Mouse (Mus musculus) ES-E14 (cell line): ENCODE data around the gene Snrpa. TPM values are rescaled to one million over a fixed set of nuclear protein-coding genes. Genes with fewer than 3 reads are reported as not detected.
A peak's percentile ranks its signal among the peaks of the same experiment; 100 is the strongest.

Source experiments
- DNase-seq: peaks from one replicate; pipeline ENCODE4 v3.0.0-alpha.2; 2013; ENCODE audit warnings: low read depth, low spot score
- H3K27ac ChIP-seq: 2 replicates; pipeline ENCODE4 v1.5.1; 2012; ENCODE audit warnings: low read depth, mild to moderate bottlenecking, low read length, moderate library complexity, mixed read lengths; ENCODE audit not compliant: poor library complexity, insufficient read depth, severe bottlenecking
- H3K36me3 ChIP-seq: 2 replicates; pipeline ENCODE4 v1.6.1; 2012; ENCODE audit warnings: mild to moderate bottlenecking, low read length, moderate library complexity, mixed read lengths; ENCODE audit not compliant: control insufficient read depth, poor library complexity, insufficient read depth, severe bottlenecking
- H3K4me1 ChIP-seq, 2 experiments: fragments of 150-350 bp in 1 of 2; sonication (generic) in 1 of 2; 2 replicates each; pipeline ENCODE4 v1.6.1; 2012; ENCODE audit warnings: low read length in 2 of 2, mild to moderate bottlenecking in 1 of 2, mixed read lengths in 1 of 2; ENCODE audit not compliant: control insufficient read depth in 2 of 2, insufficient read depth in 2 of 2, poor library complexity in 1 of 2
- H3K4me3 ChIP-seq, 2 experiments: fragments of 150-350 bp in 1 of 2; sonication (generic) in 1 of 2; 2 replicates each; pipeline ENCODE4 v1.5.1; 2012; ENCODE audit warnings: low read length in 2 of 2, low read depth in 1 of 2, mild to moderate bottlenecking in 1 of 2, mixed read lengths in 1 of 2; ENCODE audit not compliant: insufficient read depth in 1 of 2, poor library complexity in 1 of 2, severe bottlenecking in 1 of 2
- H3K9ac ChIP-seq: 2 replicates; pipeline ENCODE4 v1.6.1; 2012; ENCODE audit warnings: low read depth, mild to moderate bottlenecking, low read length, mixed read lengths; ENCODE audit not compliant: poor library complexity, insufficient read depth, severe bottlenecking
- H3K9me3 ChIP-seq: fragments of 150-350 bp; sonication (generic); 2 replicates; pipeline ENCODE4 v1.6.1; 2012; ENCODE audit warnings: low read depth, mild to moderate bottlenecking, low read length; ENCODE audit not compliant: control insufficient read depth, insufficient read depth
- CHD2 ChIP-seq: IDR thresholded peaks from 2 replicates; pipeline ENCODE4 v1.6.1; 2014; ENCODE audit warnings: mild to moderate bottlenecking, low read depth, low read length, inconsistent platforms
- HCFC1 ChIP-seq: IDR thresholded peaks from 2 replicates; pipeline ENCODE4 v1.6.1; 2012; ENCODE audit warnings: low read length, inconsistent platforms, borderline replicate concordance; ENCODE audit not compliant: insufficient read depth
- MAFK ChIP-seq: IDR thresholded peaks from 2 replicates; pipeline ENCODE4 v1.6.1; 2014; ENCODE audit warnings: mild to moderate bottlenecking, low read depth, low read length, inconsistent platforms; ENCODE audit not compliant: insufficient read depth
- ZC3H11A ChIP-seq: IDR thresholded peaks from 2 replicates; pipeline ENCODE4 v1.6.1; 2012; ENCODE audit warnings: low read depth, mild to moderate bottlenecking, inconsistent platforms, low read length, borderline replicate concordance
- ZNF384 ChIP-seq: IDR thresholded peaks from 2 replicates; pipeline ENCODE4 v1.6.1; 2012; ENCODE audit warnings: low read depth, low read length, inconsistent platforms
- in situ Hi-C, 2 experiments: fragments of 600-800 bp; cut with MboI; formaldehyde crosslinking; loops; one replicate each; pipeline ENCODE4 v1.15.1; 2025; ENCODE audit warnings: low sequenced_read_pairs in 2 of 2, inconsistent platforms in 1 of 2; ENCODE audit not compliant: unreplicated experiment in 2 of 2
- total RNA-seq: library from RNA; depleted of rRNA; stranded (reverse); fragments of 300-350 nt; gene quantifications from 2 replicates; pipeline ENCODE4 v1.2.3, GENCODE M21; 2012

Snrpa gene
- total RNA-seq, 1 experiment: 129 TPM

DNA sequence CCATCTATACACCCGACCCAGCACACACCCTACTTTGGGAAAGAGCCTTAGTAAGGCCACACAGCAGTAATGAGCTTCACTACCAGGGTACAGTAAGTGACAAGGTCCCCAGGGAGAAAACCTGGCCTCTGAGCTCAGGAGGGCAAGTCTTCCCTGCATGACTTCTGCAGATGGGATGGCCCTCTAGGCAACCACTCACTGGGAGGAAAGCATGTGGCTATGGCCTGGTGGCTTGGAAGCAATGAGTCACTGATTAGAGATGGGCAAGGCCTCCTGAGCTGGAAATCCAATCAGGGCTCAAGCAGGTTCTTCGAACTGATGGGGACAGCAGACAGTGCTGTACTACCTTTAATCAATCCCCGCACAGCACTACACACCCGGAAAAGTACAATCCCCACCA lies 34.3 kb downstream of the Snrpa start:
- in situ Hi-C loops: no loop called here
- Histone ChIP-seq H3K4me1 (peaks cover 0 to 10% of the 10 kb centered on the region in 2 experiments; a peak in 2 of 4 replicates), H3K4me3 (no peak overlapping the region), H3K9ac (no peak overlapping the region; the same call in 1 of the 2 replicates), H3K27ac (no peak overlapping the region), H3K36me3 (peaks cover 24% of the 10 kb centered on the region), H3K9me3 (no peaks in the 10 kb centered on the region)
- DNase-seq: no peak
- TF ChIP-seq ZC3H11A (no peak), CHD2 (no peak), MAFK (no peak), ZNF384 (no peak), HCFC1 (no peak)

DNA sequence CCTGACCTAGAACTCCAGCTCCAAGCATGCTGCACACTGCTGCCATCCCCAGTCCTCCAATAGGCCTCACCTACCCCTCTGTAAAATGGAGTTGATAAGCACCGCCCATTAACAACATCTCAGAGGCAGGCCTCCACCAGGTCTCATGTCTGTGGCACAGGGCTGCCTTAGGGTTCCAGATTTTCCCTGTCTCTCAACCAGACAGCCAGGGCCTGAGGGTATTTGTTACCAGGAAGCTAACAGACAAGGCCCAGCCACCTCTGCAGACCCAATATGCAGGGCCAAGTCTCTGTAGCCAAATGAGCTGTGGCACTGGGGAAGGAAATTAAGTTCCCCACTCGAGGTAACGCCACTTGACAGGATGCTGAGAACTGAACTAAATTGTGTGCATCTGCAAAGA lies 35.1 kb downstream of the Snrpa start:
- H3K4me3 ChIP-seq: no peak overlapping the region
- peaks cover 24% of the 10 kb centered on the region for H3K36me3 ChIP-seq
- no peak for DNase-seq
- H3K9me3 ChIP-seq: no peaks in the 10 kb centered on the region
- H3K27ac ChIP-seq: no peak overlapping the region
- peaks cover 0 to 12% of the 10 kb centered on the region in 2 experiments; a peak in 2 of 4 replicates for H3K4me1 ChIP-seq
- TF ChIP-seq ZC3H11A: no peak
- no peak for TF ChIP-seq HCFC1
- TF ChIP-seq MAFK: no peak
- TF ChIP-seq CHD2: no peak
- no peak for TF ChIP-seq ZNF384
- in situ Hi-C loops: no loop called here
- H3K9ac ChIP-seq: no peak overlapping the region

DNA sequence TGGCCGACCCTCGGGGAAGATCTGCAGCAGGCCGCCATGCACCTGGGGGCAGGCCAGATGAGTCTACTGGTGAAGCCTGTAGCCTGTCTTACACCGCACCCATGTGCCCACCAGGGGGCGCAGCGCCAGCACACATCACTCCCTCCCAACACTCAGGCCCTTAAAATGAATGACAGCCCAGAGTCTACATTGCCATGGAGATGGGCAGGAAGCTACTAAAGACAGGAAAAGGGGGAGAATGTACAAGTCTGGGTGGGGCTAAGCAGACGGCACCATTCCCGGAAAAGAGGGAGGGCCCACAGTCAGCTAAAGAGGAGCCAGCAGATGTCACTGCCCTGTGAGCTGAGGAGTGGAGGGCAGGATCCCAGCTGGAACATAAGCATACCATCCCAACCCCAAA lies 36.2 kb downstream of the Snrpa start:
- Histone ChIP-seq H3K36me3 (peaks cover 24% of the 10 kb centered on the region), H3K4me1 (peaks cover 0 to 9% of the 10 kb centered on the region in 2 experiments; a peak in 2 of 4 replicates), H3K9me3 (no peaks in the 10 kb centered on the region), H3K4me3 (no peak overlapping the region), H3K27ac (no peak overlapping the region), H3K9ac (no peak overlapping the region)
- 0 out of 2 replicates have a peak, but pooled peaks have one; percentile 24 for TF ChIP-seq ZC3H11A
- peak; percentile 42; the same call in 1 of the 2 replicates for TF ChIP-seq HCFC1
- no peak for TF ChIP-seq ZNF384
- in situ Hi-C loops: no loop called here
- DNase-seq: peak; percentile 91

DNA sequence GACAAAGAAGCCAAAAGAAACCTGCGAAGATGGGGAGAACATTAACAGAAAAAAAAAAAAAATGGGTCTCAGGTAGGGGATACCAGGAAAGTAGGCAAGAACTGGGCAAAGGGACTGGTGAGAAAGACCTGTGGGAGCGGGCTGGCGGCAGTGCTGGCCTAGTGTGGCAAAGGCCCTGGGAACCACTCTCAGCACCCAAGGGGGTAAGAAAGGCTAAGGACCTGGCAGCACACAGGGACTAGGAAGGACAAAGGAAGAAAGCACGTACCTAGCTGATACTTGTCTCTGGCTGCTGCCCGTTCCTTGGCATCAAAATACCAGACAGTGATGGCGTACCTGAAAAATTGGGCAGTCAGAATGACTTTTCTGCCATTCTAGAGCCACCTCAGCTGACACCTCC lies 36.8 kb downstream of the Snrpa start:
- peaks cover 0 to 9% of the 10 kb centered on the region in 2 experiments; a peak in 2 of 4 replicates for H3K4me1 ChIP-seq
- in situ Hi-C loops: no loop called here
- no peak overlapping the region for H3K9ac ChIP-seq
- no peak overlapping the region for H3K27ac ChIP-seq
- no peaks in the 10 kb centered on the region for H3K9me3 ChIP-seq
- TF ChIP-seq CHD2 (no peak), ZC3H11A (no peak), HCFC1 (no peak), ZNF384 (no peak), MAFK (no peak)
- DNase-seq: no peak
- peaks cover 24% of the 10 kb centered on the region for H3K36me3 ChIP-seq
- H3K4me3 ChIP-seq: no peak overlapping the region

DNA sequence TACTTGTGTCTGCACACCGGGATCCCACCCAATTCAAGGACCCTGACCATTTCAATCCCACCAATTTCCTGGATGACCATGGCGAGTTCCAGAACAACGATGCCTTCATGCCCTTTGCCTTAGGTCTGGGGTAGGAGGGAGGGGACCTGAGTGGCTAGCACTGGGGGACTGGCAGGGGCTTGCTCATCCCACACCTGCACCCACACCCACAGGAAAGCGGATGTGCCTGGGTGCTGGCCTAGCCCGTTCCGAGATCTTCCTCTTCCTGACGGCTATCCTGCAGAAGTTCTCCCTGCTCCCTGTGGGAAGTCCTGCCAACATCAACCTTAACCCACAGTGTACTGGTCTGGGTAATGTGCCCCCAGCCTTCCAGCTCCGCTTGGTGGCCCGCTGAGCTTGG lies 37.9 kb downstream of the Snrpa start:
- in situ Hi-C loops: no loop called here
- TF ChIP-seq MAFK (no peak), CHD2 (no peak), ZC3H11A (no peak), HCFC1 (no peak), ZNF384 (no peak)
- Histone ChIP-seq H3K4me3 (no peak overlapping the region), H3K27ac (no peak overlapping the region), H3K4me1 (peaks cover 0 to 8% of the 10 kb centered on the region in 2 experiments; a peak in 2 of 4 replicates), H3K9me3 (no peaks in the 10 kb centered on the region), H3K9ac (no peak overlapping the region), H3K36me3 (peaks cover 24% of the 10 kb centered on the region)
- DNase-seq: no peak
